Mouse (Mus musculus): Measurements from ENCODE around the gene Fnbp1. TPM values are rescaled to one million over a fixed set of nuclear protein-coding genes. Genes with fewer than 3 reads are reported as not detected.

Gene Fnbp1
- polyA plus RNA-seq, 1 experiment from 2014 or later, result 15.3 TPM

- H3K4me3 ChIP-seq (replicated peaks), result no peak overlapping the region
- no peaks in the 10 kb centered on the region for H3K9me3 ChIP-seq
- H3K9ac ChIP-seq (replicated peaks), result no peak overlapping the region
- peaks cover 7% of the 10 kb centered on the region; the same call in 1 of the 2 replicates for H3K36me3 ChIP-seq
- no peak for ATAC-seq (ENCODE audit: insufficient number of reproducible peaks, insufficient read depth, low FRiP score, low TSS enrichment, low read depth)
- H3K4me1 ChIP-seq (replicated peaks), result peaks cover 6% of the 10 kb centered on the region; the same call in 1 of the 2 replicates
- H3K4me2 ChIP-seq, result no peak overlapping the region
- WGBS, result 81% methylated on average over 11 of the region's 11 CpGs
- no peak overlapping the region for H3K27ac ChIP-seq
- no peaks in the 10 kb centered on the region for H3K27me3 ChIP-seq
These were observed 146.3 kb downstream of the Fnbp1 start for GRCm38 (mm10) chr2:30995432-30995996.

- Histone ChIP-seq H3K4me2 (no peak overlapping the region), H3K4me3 (replicated peaks) (no peak overlapping the region), H3K27me3 (no peaks in the 10 kb centered on the region), H3K36me3 (peaks cover 2% of the 10 kb centered on the region; the same call in 1 of the 2 replicates), H3K4me1 (replicated peaks) (peaks cover 6% of the 10 kb centered on the region; the same call in 1 of the 2 replicates), H3K27ac (no peak overlapping the region), H3K9me3 (no peaks in the 10 kb centered on the region), H3K9ac (replicated peaks) (no peak overlapping the region)
- whole genome bisulfite sequencing, result 93% methylated on average over 4 of the region's 4 CpGs
- no peak for ATAC-seq (ENCODE audit: insufficient number of reproducible peaks, insufficient read depth, low FRiP score, low TSS enrichment, low read depth)
These were observed 147.0 kb downstream of the Fnbp1 start for GRCm38 (mm10) chr2:30994853-30995252.

- Histone ChIP-seq H3K36me3 (no peaks in the 10 kb centered on the region), H3K9ac (replicated peaks) (no peak overlapping the region), H3K27ac (no peak overlapping the region), H3K4me2 (no peak overlapping the region), H3K27me3 (no peaks in the 10 kb centered on the region), H3K4me1 (replicated peaks) (0 out of 2 replicates have a peak, but pooled peaks cover 7% of the 10 kb centered on the region), H3K4me3 (replicated peaks) (no peak overlapping the region), H3K9me3 (no peaks in the 10 kb centered on the region)
- no peak for ATAC-seq (ENCODE audit: insufficient number of reproducible peaks, insufficient read depth, low FRiP score, low TSS enrichment, low read depth)
- 88% methylated on average over 9 of the region's 9 CpGs for WGBS
These were observed 151.6 kb downstream of the Fnbp1 start for GRCm38 (mm10) chr2:30990221-30990620.

- H3K36me3 ChIP-seq, result peaks cover 2% of the 10 kb centered on the region; the same call in 1 of the 2 replicates
- H3K27me3 ChIP-seq, result no peaks in the 10 kb centered on the region
- H3K4me1 ChIP-seq (replicated peaks), result peaks cover 28% of the 10 kb centered on the region
- H3K9ac ChIP-seq (replicated peaks), result no peak overlapping the region
- WGBS, result 24% methylated on average over 17 of the region's 17 CpGs
- no peak overlapping the region for H3K27ac ChIP-seq
- no peak for ATAC-seq (ENCODE audit: insufficient number of reproducible peaks, insufficient read depth, low FRiP score, low TSS enrichment, low read depth)
- no peaks in the 10 kb centered on the region for H3K9me3 ChIP-seq
- peak overlapping the region; percentile 23; the same call in 1 of the 2 replicates for H3K4me2 ChIP-seq
- no peak overlapping the region; the same call in 1 of the 2 replicates for H3K4me3 ChIP-seq (replicated peaks)
These were observed 156.4 kb downstream of the Fnbp1 start for GRCm38 (mm10) chr2:30985111-30986020.

- H3K4me3 ChIP-seq (replicated peaks), result peak overlapping the region; percentile 83
- 0 out of 2 replicates have a peak overlapping the region, but pooled peaks have one; percentile 17 for H3K27ac ChIP-seq
- no peaks in the 10 kb centered on the region for H3K9me3 ChIP-seq
- peaks cover 23% of the 10 kb centered on the region for H3K36me3 ChIP-seq
- H3K27me3 ChIP-seq, result no peaks in the 10 kb centered on the region
- peak overlapping the region; percentile 67 for H3K4me2 ChIP-seq
- peak overlapping the region; percentile 60; the same call in 1 of the 2 replicates for H3K9ac ChIP-seq (replicated peaks)
- ATAC-seq (ENCODE audit: insufficient number of reproducible peaks, insufficient read depth, low FRiP score, low TSS enrichment, low read depth), result no peak
- peaks cover 28% of the 10 kb centered on the region for H3K4me1 ChIP-seq (replicated peaks)
- 43% methylated on average over 7 of the region's 7 CpGs for WGBS
These were observed 158.8 kb downstream of the Fnbp1 start for GRCm38 (mm10) chr2:30983024-30983423.

- Histone ChIP-seq H3K4me1 (replicated peaks) (peaks cover 28% of the 10 kb centered on the region), H3K4me2 (peak within 1 kb of the TSS; percentile 67), H3K9me3 (no peaks in the 10 kb centered on the region), H3K9ac (replicated peaks) (peak within 1 kb of the TSS; percentile 60), H3K27me3 (no peaks in the 10 kb centered on the region), H3K4me3 (replicated peaks) (peak within 1 kb of the TSS; percentile 83), H3K27ac (0 out of 2 replicates have a peak within 1 kb of the TSS, but pooled peaks have one; percentile 23), H3K36me3 (peaks cover 34% of the 10 kb centered on the region)
- peak; percentile 99 for ATAC-seq (ENCODE audit: insufficient number of reproducible peaks, insufficient read depth, low FRiP score, low TSS enrichment, low read depth)
- WGBS, result under 1% methylated on average over 66 of the region's 66 CpGs
These were observed 159.9 kb downstream of the Fnbp1 start, which contains the start of the genes BC005624 and Usp20 for GRCm38 (mm10) chr2:30981790-30982513. BC005624 (minus strand) TSS chr2:30982201. Usp20 (plus strand) TSS chr2:30982279.

Other genes starting within 250 kb of the Fnbp1 start
- 11.5 and 12.8 TPM in 2 replicates for gene Ptges, start 212.1 kb downstream of the Fnbp1 start, polyA plus RNA-seq (2016; fragmentation: Nextera tagmentation; extraction: Ambion mirVana)
- 30.7 and 32.0 TPM in 2 replicates for gene Tor1b, start 189.0 kb downstream of the Fnbp1 start, polyA plus RNA-seq (2016; fragmentation: Nextera tagmentation; extraction: Ambion mirVana)
- gene Tor1a, start 174.1 kb downstream of the Fnbp1 start, polyA plus RNA-seq (2016; fragmentation: Nextera tagmentation; extraction: Ambion mirVana), result 84.3 and 88.0 TPM in 2 replicates
- gene BC005624, start 159.8 kb downstream of the Fnbp1 start, polyA plus RNA-seq (2016; fragmentation: Nextera tagmentation; extraction: Ambion mirVana), result 55.9 and 57.8 TPM in 2 replicates
- gene Usp20, start 159.7 kb downstream of the Fnbp1 start, polyA plus RNA-seq (2016; fragmentation: Nextera tagmentation; extraction: Ambion mirVana), result 18.5 and 20.6 TPM in 2 replicates
- 36.4 and 38.9 TPM in 2 replicates for gene Gpr107, start 10.3 kb upstream of the Fnbp1 start, polyA plus RNA-seq (2016; fragmentation: Nextera tagmentation; extraction: Ambion mirVana)
- 53.6 and 54.4 TPM in 2 replicates for gene Ncs1, start 103.8 kb upstream of the Fnbp1 start, polyA plus RNA-seq (2016; fragmentation: Nextera tagmentation; extraction: Ambion mirVana)
- gene Hmcn2, start 172.4 kb upstream of the Fnbp1 start, polyA plus RNA-seq (2016; fragmentation: Nextera tagmentation; extraction: Ambion mirVana), result 0.19 TPM in 1 of 2 replicates, not detected in the other

Data from limb, embryonic 12.5 days (tissue).